Mouse (Mus musculus): ENCODE results near the gene Wdfy1.

DNA sequence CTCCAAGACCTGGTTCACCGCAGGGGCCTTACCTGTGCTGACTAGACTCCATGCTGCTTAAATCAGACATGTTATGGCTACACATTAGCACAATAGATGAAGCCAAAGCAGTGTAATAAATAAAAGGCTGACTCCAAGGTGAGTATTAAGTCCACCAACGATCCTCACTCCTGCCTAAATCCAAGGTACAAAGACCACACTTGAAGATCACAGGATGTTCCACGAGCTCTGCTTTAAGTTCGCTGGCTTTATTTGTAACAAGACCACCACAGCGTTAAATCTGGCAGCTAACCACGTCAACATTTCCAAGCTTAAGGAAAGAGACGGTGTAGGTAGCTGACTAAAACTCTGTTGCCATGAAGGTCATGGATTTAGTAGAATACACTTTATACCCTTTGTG, 33.0 kb downstream of the Wdfy1 start:
- TF ChIP-seq POLR2A (IDR thresholded peaks at IDR 0.05; ENCODE audit: insufficient read depth, low read depth, low read length), result no peak
- no peak for TF ChIP-seq CTCF (IDR thresholded peaks at IDR 0.05)
- no peak for TF ChIP-seq EP300 (IDR thresholded peaks at IDR 0.05; ENCODE audit: insufficient read depth, low read depth, low read length)

Measured in heart, adult 2 months (tissue).